Mouse (Mus musculus): Measurements from ENCODE around the gene Edc4.
"Not testable (repeated sequence)": the region's sequence is repeated elsewhere in the genome, so short reads cannot be mapped to it uniquely, and the experiment has no call there.

Gene Edc4

GRCm38 (mm10) chr8:105880754-105881520 lies at the start of gene Edc4:
Gene Edc4 (plus strand): TSS chr8:105880881.
- peak; percentile 75 for DNase-seq (ENCODE audit: low read depth, low spot score)

- DNase-seq (ENCODE audit: low read depth, low spot score) = not testable (repeated sequence)
Measured at GRCm38 (mm10) chr8:105833740-105834139, 46.9 kb upstream of the Edc4 start.

GRCm38 (mm10) chr8:105835318-105835717 lies 45.4 kb upstream of the Edc4 start:
- peak; percentile 67 for DNase-seq (ENCODE audit: low read depth, low spot score)

GRCm38 (mm10) chr8:105836991-105837390 lies 43.7 kb upstream of the Edc4 start:
- DNase-seq (ENCODE audit: low read depth, low spot score) = no peak

- no peak for DNase-seq (ENCODE audit: low read depth, low spot score)
Measured at GRCm38 (mm10) chr8:105839209-105839608, 41.5 kb upstream of the Edc4 start.

GRCm38 (mm10) chr8:105846678-105847077 lies 34.0 kb upstream of the Edc4 start:
- no peak for DNase-seq (ENCODE audit: low read depth, low spot score)

- DNase-seq (ENCODE audit: low read depth, low spot score) = no peak
Measured at GRCm38 (mm10) chr8:105850014-105850413, 30.7 kb upstream of the Edc4 start.

GRCm38 (mm10) chr8:105850611-105851010 lies 30.1 kb upstream of the Edc4 start:
- DNase-seq (ENCODE audit: low read depth, low spot score) = no peak

GRCm38 (mm10) chr8:105851651-105852143 lies 29.0 kb upstream of the Edc4 start:
- DNase-seq (ENCODE audit: low read depth, low spot score) = peak; percentile 93

- DNase-seq (ENCODE audit: low read depth, low spot score) = no peak
Measured at GRCm38 (mm10) chr8:105852146-105852729, 28.4 kb upstream of the Edc4 start.

- no peak for DNase-seq (ENCODE audit: low read depth, low spot score)
Measured at GRCm38 (mm10) chr8:105853178-105853577, 27.5 kb upstream of the Edc4 start, which contains the start of gene Cenpt. Gene Cenpt (minus strand): TSS chr8:105853278.

GRCm38 (mm10) chr8:105854303-105854702 lies 26.4 kb upstream of the Edc4 start:
- no peak for DNase-seq (ENCODE audit: low read depth, low spot score)

GRCm38 (mm10) chr8:105854715-105855216 lies 25.9 kb upstream of the Edc4 start, which contains the start of gene Thap11:
Gene Thap11 (plus strand): TSS chr8:105855132.
- DNase-seq (ENCODE audit: low read depth, low spot score) = peak; percentile 89

GRCm38 (mm10) chr8:105855248-105856167 lies 25.2 kb upstream of the Edc4 start:
- no peak for DNase-seq (ENCODE audit: low read depth, low spot score)

- no peak for DNase-seq (ENCODE audit: low read depth, low spot score)
Measured at GRCm38 (mm10) chr8:105856168-105856835, 24.4 kb upstream of the Edc4 start.

GRCm38 (mm10) chr8:105858495-105858894 lies 22.2 kb upstream of the Edc4 start:
- no peak for DNase-seq (ENCODE audit: low read depth, low spot score)

- no peak for DNase-seq (ENCODE audit: low read depth, low spot score)
Measured at GRCm38 (mm10) chr8:105859314-105859713, 21.4 kb upstream of the Edc4 start.

- peak; percentile 100 for DNase-seq (ENCODE audit: low read depth, low spot score)
Measured at GRCm38 (mm10) chr8:105860143-105860981, 20.3 kb upstream of the Edc4 start, which contains the start of gene Nutf2. Gene Nutf2 (plus strand): TSS chr8:105860580.

GRCm38 (mm10) chr8:105861951-105862350 lies 18.7 kb upstream of the Edc4 start:
- no peak for DNase-seq (ENCODE audit: low read depth, low spot score)
